Mouse (Mus musculus) stomach, postnatal 0 days (tissue): Measurements from ENCODE around the gene Fam129a. TPM values are rescaled to one million over a fixed set of nuclear protein-coding genes. Genes with fewer than 3 reads are reported as not detected.

ENCODE experiments used
- ATAC-seq: fragments of 200-750 bp; cut with Nextera tagmentation; 2 replicates; pipeline ENCODE4 v1.8.0; 2017; ENCODE audit not compliant: low FRiP score, low TSS enrichment
- DNase-seq: peaks from one replicate; pipeline ENCODE4 v3.0.0-alpha.2; 2016; ENCODE audit warnings: low spot score
- H3K27ac ChIP-seq: fragments of 300-500 bp; sonication (generic); replicated peaks from 2 replicates; pipeline ENCODE4 v1.5.1; 2014; ENCODE audit warnings: mild to moderate bottlenecking, control low read depth
- H3K27me3 ChIP-seq: fragments of 300-500 bp; sonication (generic); 2 replicates; pipeline ENCODE4 v1.6.1; 2014; ENCODE audit warnings: low read length; ENCODE audit not compliant: control insufficient read depth, insufficient read depth
- H3K36me3 ChIP-seq: fragments of 300-500 bp; sonication (generic); 2 replicates; pipeline ENCODE4 v1.6.1; 2014; ENCODE audit warnings: low read length, mixed read lengths; ENCODE audit not compliant: control insufficient read depth, insufficient read depth
- H3K4me1 ChIP-seq: fragments of 300-500 bp; sonication (generic); replicated peaks from 2 replicates; pipeline ENCODE4 v1.6.1; 2014; ENCODE audit warnings: antibody characterized with exemption; ENCODE audit not compliant: control insufficient read depth, insufficient read depth
- H3K4me2 ChIP-seq: fragments of 300-500 bp; sonication (generic); replicated peaks from 2 replicates; pipeline ENCODE4 v1.6.1; 2014; ENCODE audit warnings: low read depth, mild to moderate bottlenecking, control low read depth, moderate library complexity
- H3K4me3 ChIP-seq: fragments of 300-500 bp; sonication (generic); 2 replicates; pipeline ENCODE4 v1.5.1; 2014; ENCODE audit warnings: low read depth, low read length, control low read depth
- H3K9ac ChIP-seq: fragments of 300-500 bp; sonication (generic); 2 replicates; pipeline ENCODE4 v1.6.1; 2014; ENCODE audit warnings: mild to moderate bottlenecking, low read length, control low read depth, mixed read lengths
- H3K9me3 ChIP-seq: fragments of 300-500 bp; sonication (generic); 2 replicates; pipeline ENCODE4 v1.6.1; 2016; ENCODE audit warnings: low read length; ENCODE audit not compliant: control insufficient read depth
- CTCF ChIP-seq: IDR thresholded peaks from 2 replicates; pipeline ENCODE4 v1.5.1; 2016; ENCODE audit warnings: antibody characterized with exemption, low read depth, mild to moderate bottlenecking, moderate library complexity
- EP300 ChIP-seq: optimal IDR thresholded peaks from 2 replicates; pipeline ENCODE3; 2016; ENCODE audit warnings: antibody characterized with exemption
- WGBS: fragments of 180-500 bp; shearing (Covaris S2); extraction: QIAGEN DNeasy Blood & Tissue Kit; methylation state at CpG from one replicate; pipeline ENCODE4 v1.1.7; 2014; 5-methylcytosine and 5-hydroxymethylcytosine counted together
- polyA plus RNA-seq: library from polyadenylated mRNA; unstranded; fragments of >200 nt; fragmentation: Nextera tagmentation; extraction: Ambion mirVana; gene quantifications from 2 replicates; pipeline ENCODE4 v1.2.1, GENCODE M21; 2015

Gene Fam129a
- polyA plus RNA-seq, 1 experiment from 2014 or later, result 23.5 TPM

GRCm38 (mm10) chr1:151667351-151668074 lies 96.5 kb downstream of the Fam129a start:
- Histone ChIP-seq H3K4me1 (no peaks in the 10 kb centered on the region), H3K4me2 (no peak overlapping the region), H3K36me3 (no peaks in the 10 kb centered on the region), H3K27ac (no peak overlapping the region), H3K27me3 (no peaks in the 10 kb centered on the region), H3K4me3 (no peak overlapping the region), H3K9ac (no peak overlapping the region), H3K9me3 (no peaks in the 10 kb centered on the region)
- ATAC-seq (no peak), DNase-seq (no peak)
- 79% methylated on average over 10 of the region's 10 CpGs for WGBS
- no peak for TF ChIP-seq EP300
- no peak for TF ChIP-seq CTCF

- no peaks in the 10 kb centered on the region for H3K36me3 ChIP-seq
- no peak for DNase-seq
- no peak for ATAC-seq
- no peak overlapping the region for H3K27ac ChIP-seq
- no peaks in the 10 kb centered on the region for H3K9me3 ChIP-seq
- WGBS, result 78% methylated on average over 9 of the region's 9 CpGs
- H3K9ac ChIP-seq, result no peak overlapping the region
- no peak overlapping the region for H3K4me3 ChIP-seq
- no peaks in the 10 kb centered on the region for H3K27me3 ChIP-seq
- H3K4me1 ChIP-seq, result no peaks in the 10 kb centered on the region
- H3K4me2 ChIP-seq, result no peak overlapping the region
- TF ChIP-seq CTCF, result no peak
- TF ChIP-seq EP300, result no peak
Measured at GRCm38 (mm10) chr1:151670006-151670591, 99.1 kb downstream of the Fam129a start.

GRCm38 (mm10) chr1:151675684-151676083 lies 104.7 kb downstream of the Fam129a start:
- Histone ChIP-seq H3K4me3 (no peak overlapping the region), H3K9me3 (no peaks in the 10 kb centered on the region), H3K27ac (no peak overlapping the region), H3K9ac (no peak overlapping the region), H3K4me1 (no peaks in the 10 kb centered on the region), H3K4me2 (no peak overlapping the region), H3K27me3 (no peaks in the 10 kb centered on the region), H3K36me3 (no peaks in the 10 kb centered on the region)
- 35% methylated on average over 5 of the region's 5 CpGs for WGBS
- DNase-seq (no peak), ATAC-seq (peak; percentile 67; the same call in 1 of the 2 replicates)
- TF ChIP-seq EP300 (no peak), CTCF (no peak)

GRCm38 (mm10) chr1:151677185-151677809 lies 106.3 kb downstream of the Fam129a start:
- Histone ChIP-seq H3K27me3 (no peaks in the 10 kb centered on the region), H3K4me3 (no peak overlapping the region), H3K9ac (no peak overlapping the region), H3K4me2 (no peak overlapping the region), H3K27ac (no peak overlapping the region), H3K36me3 (no peaks in the 10 kb centered on the region), H3K9me3 (no peaks in the 10 kb centered on the region), H3K4me1 (no peaks in the 10 kb centered on the region)
- no peak for DNase-seq
- WGBS, result 56% methylated on average over 3 of the region's 4 CpGs
- no peak for ATAC-seq
- TF ChIP-seq EP300 (no peak), CTCF (no peak)

GRCm38 (mm10) chr1:151677975-151678374 lies 107.0 kb downstream of the Fam129a start:
- no peak overlapping the region for H3K27ac ChIP-seq
- H3K9ac ChIP-seq, result no peak overlapping the region
- no peak for ATAC-seq
- no peaks in the 10 kb centered on the region for H3K4me1 ChIP-seq
- DNase-seq, result no peak
- H3K4me3 ChIP-seq, result no peak overlapping the region
- TF ChIP-seq CTCF, result no peak
- no peak for TF ChIP-seq EP300
- 38% methylated on average over 4 of the region's 4 CpGs for WGBS
- no peak overlapping the region for H3K4me2 ChIP-seq
- no peaks in the 10 kb centered on the region for H3K9me3 ChIP-seq
- H3K27me3 ChIP-seq, result no peaks in the 10 kb centered on the region
- H3K36me3 ChIP-seq, result no peaks in the 10 kb centered on the region

GRCm38 (mm10) chr1:151679153-151679552 lies 108.2 kb downstream of the Fam129a start:
- DNase-seq, result no peak
- no peak overlapping the region for H3K4me3 ChIP-seq
- no peaks in the 10 kb centered on the region; the same call in 1 of the 2 replicates for H3K4me1 ChIP-seq
- no peaks in the 10 kb centered on the region for H3K27me3 ChIP-seq
- no peaks in the 10 kb centered on the region for H3K36me3 ChIP-seq
- no peak overlapping the region for H3K4me2 ChIP-seq
- H3K9me3 ChIP-seq, result no peaks in the 10 kb centered on the region
- no peak overlapping the region for H3K27ac ChIP-seq
- H3K9ac ChIP-seq, result no peak overlapping the region
- no peak for TF ChIP-seq EP300
- ATAC-seq, result no peak
- 81% methylated on average over 7 of the region's 7 CpGs for WGBS
